Mouse (Mus musculus) liver, embryonic 15.5 days (tissue): ENCODE measurements around the gene Coq10a. TPM values are rescaled to one million over a fixed set of nuclear protein-coding genes. Genes with fewer than 3 reads are reported as not detected.
A peak's percentile ranks its signal among the peaks of the same experiment; 100 is the strongest.

ENCODE experiments used
- ATAC-seq: fragments of 200-750 bp; cut with Nextera tagmentation; 2 replicates; pipeline ENCODE4 v1.8.0; 2017; ENCODE audit warnings: moderate number of reproducible peaks, mild to moderate bottlenecking, moderate library complexity; ENCODE audit not compliant: insufficient read depth
- H3K27ac ChIP-seq: fragments of 300-500 bp; sonication (generic); replicated peaks from 2 replicates; pipeline ENCODE4 v1.5.1; 2015; ENCODE audit warnings: mild to moderate bottlenecking, inconsistent platforms
- H3K27me3 ChIP-seq: fragments of 300-500 bp; sonication (generic); 2 replicates; pipeline ENCODE4 v1.6.1; 2015; ENCODE audit warnings: mild to moderate bottlenecking, inconsistent platforms
- H3K36me3 ChIP-seq: fragments of 300-500 bp; sonication (generic); replicated peaks from 2 replicates; pipeline ENCODE4 v1.6.1; 2015; ENCODE audit warnings: moderate library complexity, mild to moderate bottlenecking, inconsistent platforms
- H3K4me1 ChIP-seq: fragments of 300-500 bp; sonication (generic); replicated peaks from 2 replicates; pipeline ENCODE4 v1.6.1; 2015; ENCODE audit warnings: inconsistent platforms
- H3K4me2 ChIP-seq: fragments of 300-500 bp; sonication (generic); 2 replicates; pipeline ENCODE4 v1.6.1; 2015; ENCODE audit warnings: moderate library complexity, mild to moderate bottlenecking, inconsistent platforms
- H3K4me3 ChIP-seq: fragments of 300-500 bp; sonication (generic); replicated peaks from 2 replicates; pipeline ENCODE4 v1.5.1; 2015; ENCODE audit warnings: mild to moderate bottlenecking, inconsistent platforms
- H3K9ac ChIP-seq: fragments of 300-500 bp; sonication (generic); 2 replicates; pipeline ENCODE4 v1.6.1; 2015; ENCODE audit warnings: moderate library complexity, mild to moderate bottlenecking, inconsistent platforms
- H3K9me3 ChIP-seq: fragments of 300-500 bp; sonication (generic); replicated peaks from 2 replicates; pipeline ENCODE4 v1.6.1; 2016; ENCODE audit warnings: inconsistent platforms
- WGBS: fragments of 180-500 bp; shearing (Covaris S2); methylation state at CpG from one replicate; pipeline ENCODE4 v1.1.7; 2015; ENCODE audit warnings: mixed read lengths; ENCODE audit not compliant: insufficient replicate concordance; 5-methylcytosine and 5-hydroxymethylcytosine counted together
- polyA plus RNA-seq: library from polyadenylated mRNA; unstranded; fragments of >200 nt; fragmentation: Nextera tagmentation; extraction: Ambion mirVana; gene quantifications from 2 replicates; pipeline ENCODE4 v1.2.1, GENCODE M21; 2015

Gene Coq10a
- polyA plus RNA-seq, 1 experiment from 2014 or later = 5.2 TPM

GRCm38 (mm10) chr10:128403931-128404330, 35.1 kb upstream of the Coq10a start:
- no peak overlapping the region for H3K9ac ChIP-seq
- no peak overlapping the region for H3K4me3 ChIP-seq
- no peak overlapping the region for H3K4me2 ChIP-seq
- H3K27me3 ChIP-seq = no peaks in the 10 kb centered on the region
- no peak overlapping the region for H3K27ac ChIP-seq
- no peaks in the 10 kb centered on the region for H3K9me3 ChIP-seq
- 70% methylated on average over 7 of the region's 7 CpGs for WGBS
- H3K4me1 ChIP-seq = peaks cover 16% of the 10 kb centered on the region
- no peak for ATAC-seq
- peaks cover 24% of the 10 kb centered on the region for H3K36me3 ChIP-seq

DNA sequence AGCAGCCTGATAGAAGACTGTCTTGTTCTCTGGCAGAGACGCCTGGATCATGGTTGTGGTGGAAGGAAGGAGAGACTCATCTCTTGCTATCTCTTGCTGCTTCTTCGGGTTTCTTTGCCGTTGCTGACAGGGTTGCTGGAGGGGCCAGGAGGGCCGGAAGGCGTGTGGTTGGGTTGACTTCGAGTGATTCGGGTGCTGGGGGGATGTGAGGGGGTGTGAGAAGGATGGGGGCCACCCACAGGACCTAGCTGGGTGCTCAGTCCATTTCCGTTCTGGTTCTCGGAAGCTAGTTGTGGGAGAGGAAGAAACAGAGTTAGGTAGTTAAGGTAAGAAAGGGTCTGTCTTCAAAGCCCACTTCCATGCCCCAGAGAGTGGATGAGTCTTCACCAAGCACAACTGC, 32.8 kb upstream of the Coq10a start:
- Histone ChIP-seq H3K27ac (no peak overlapping the region), H3K36me3 (peaks cover 11% of the 10 kb centered on the region; the same call in 1 of the 2 replicates), H3K9ac (no peak overlapping the region), H3K4me1 (peaks cover 12% of the 10 kb centered on the region), H3K27me3 (no peaks in the 10 kb centered on the region), H3K4me3 (no peak overlapping the region), H3K9me3 (no peaks in the 10 kb centered on the region), H3K4me2 (no peak overlapping the region)
- 58% methylated on average over 9 of the region's 9 CpGs for WGBS
- no peak for ATAC-seq

GRCm38 (mm10) chr10:128401056-128401455, 32.3 kb upstream of the Coq10a start, which contains the start of gene Slc39a5:
Gene Slc39a5, minus strand, starts transcription at chr10:128401229.
- Histone ChIP-seq H3K27me3 (no peaks in the 10 kb centered on the region), H3K27ac (no peak within 1 kb of the TSS), H3K9me3 (no peaks in the 10 kb centered on the region), H3K4me2 (peak within 1 kb of the TSS; percentile 47), H3K9ac (no peak within 1 kb of the TSS), H3K36me3 (peaks cover 7% of the 10 kb centered on the region; the same call in 1 of the 2 replicates), H3K4me1 (peaks cover 17% of the 10 kb centered on the region), H3K4me3 (peak within 1 kb of the TSS; percentile 34)
- peak; percentile 37; the same call in 1 of the 2 replicates for ATAC-seq
- WGBS = 50% methylated on average over 2 of the region's 2 CpGs

- Histone ChIP-seq H3K9ac (no peak overlapping the region), H3K27me3 (no peaks in the 10 kb centered on the region), H3K9me3 (no peaks in the 10 kb centered on the region), H3K27ac (no peak overlapping the region), H3K4me2 (peak overlapping the region; percentile 47), H3K4me3 (peak overlapping the region; percentile 34), H3K4me1 (peaks cover 25% of the 10 kb centered on the region), H3K36me3 (0 out of 2 replicates have a peak, but pooled peaks cover 3% of the 10 kb centered on the region)
- peak; percentile 62 for ATAC-seq
- WGBS = 42% methylated on average over 5 of the region's 5 CpGs
Observed at GRCm38 (mm10) chr10:128400338-128400737, 31.5 kb upstream of the Coq10a start.

- no peak overlapping the region for H3K9ac ChIP-seq
- no peaks in the 10 kb centered on the region for H3K27me3 ChIP-seq
- H3K4me2 ChIP-seq = no peak overlapping the region
- H3K4me3 ChIP-seq = no peak overlapping the region
- WGBS = 60% methylated on average over 7 of the region's 7 CpGs
- peaks cover 22% of the 10 kb centered on the region for H3K36me3 ChIP-seq
- no peak for ATAC-seq
- H3K27ac ChIP-seq = no peak overlapping the region
- H3K4me1 ChIP-seq = peaks cover 30% of the 10 kb centered on the region
- H3K9me3 ChIP-seq = no peaks in the 10 kb centered on the region
Observed at GRCm38 (mm10) chr10:128397466-128397865, 28.7 kb upstream of the Coq10a start.

- Histone ChIP-seq H3K9ac (no peak overlapping the region), H3K4me1 (peaks cover 30% of the 10 kb centered on the region), H3K9me3 (no peaks in the 10 kb centered on the region), H3K27me3 (no peaks in the 10 kb centered on the region), H3K27ac (no peak overlapping the region), H3K4me3 (no peak overlapping the region), H3K36me3 (peaks cover 29% of the 10 kb centered on the region), H3K4me2 (no peak overlapping the region)
- no peak for ATAC-seq
- WGBS = 71% methylated on average over 10 of the region's 10 CpGs
Observed at GRCm38 (mm10) chr10:128396716-128397264, 28.0 kb upstream of the Coq10a start.

DNA sequence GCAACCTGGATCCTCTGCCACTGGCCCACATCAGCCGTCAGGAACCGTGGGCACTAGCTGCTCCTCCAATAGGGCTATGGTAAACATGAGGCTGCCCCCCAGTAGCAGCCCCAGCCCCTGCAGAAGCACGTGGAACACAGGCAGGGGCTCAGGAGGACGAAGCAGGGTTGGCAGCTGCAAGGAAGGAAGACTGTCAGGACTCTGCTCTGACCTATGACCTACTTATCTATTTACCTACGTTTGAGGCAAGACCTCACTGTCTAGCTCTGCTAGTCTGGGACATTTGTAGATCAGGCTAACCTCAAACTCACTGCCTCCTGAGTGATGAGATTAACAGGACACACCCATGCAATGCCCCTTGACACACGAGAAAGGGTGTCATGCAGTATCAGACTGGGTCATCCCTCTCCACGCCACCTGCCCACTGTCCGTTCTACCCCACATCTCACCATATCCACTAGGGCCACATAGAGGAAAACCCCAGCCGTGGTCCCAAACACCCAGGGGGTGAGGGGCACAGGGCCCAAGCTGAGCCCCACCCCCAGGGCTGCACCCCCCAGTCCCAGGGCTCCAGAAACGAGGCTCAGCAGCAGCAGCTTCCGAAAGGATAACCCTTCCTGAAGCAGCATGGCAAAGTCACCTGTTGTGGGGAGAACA, 27.3 kb upstream of the Coq10a start:
- Histone ChIP-seq H3K9me3 (no peaks in the 10 kb centered on the region), H3K4me3 (no peak overlapping the region), H3K27me3 (no peaks in the 10 kb centered on the region), H3K4me1 (peaks cover 30% of the 10 kb centered on the region), H3K4me2 (no peak overlapping the region), H3K27ac (no peak overlapping the region; the same call in 1 of the 2 replicates), H3K9ac (no peak overlapping the region), H3K36me3 (peaks cover 32% of the 10 kb centered on the region)
- ATAC-seq = peak; percentile 19; the same call in 1 of the 2 replicates
- WGBS = 45% methylated on average over 11 of the region's 11 CpGs

- Histone ChIP-seq H3K4me1 (peaks cover 21% of the 10 kb centered on the region), H3K27me3 (no peaks in the 10 kb centered on the region), H3K4me3 (no peak overlapping the region), H3K9ac (no peak overlapping the region), H3K36me3 (peaks cover 75% of the 10 kb centered on the region), H3K9me3 (no peaks in the 10 kb centered on the region), H3K4me2 (no peak overlapping the region), H3K27ac (no peak overlapping the region)
- 72% methylated on average over 6 of the region's 6 CpGs for WGBS
- ATAC-seq = no peak
Observed at GRCm38 (mm10) chr10:128391850-128392249, 23.1 kb upstream of the Coq10a start.

DNA sequence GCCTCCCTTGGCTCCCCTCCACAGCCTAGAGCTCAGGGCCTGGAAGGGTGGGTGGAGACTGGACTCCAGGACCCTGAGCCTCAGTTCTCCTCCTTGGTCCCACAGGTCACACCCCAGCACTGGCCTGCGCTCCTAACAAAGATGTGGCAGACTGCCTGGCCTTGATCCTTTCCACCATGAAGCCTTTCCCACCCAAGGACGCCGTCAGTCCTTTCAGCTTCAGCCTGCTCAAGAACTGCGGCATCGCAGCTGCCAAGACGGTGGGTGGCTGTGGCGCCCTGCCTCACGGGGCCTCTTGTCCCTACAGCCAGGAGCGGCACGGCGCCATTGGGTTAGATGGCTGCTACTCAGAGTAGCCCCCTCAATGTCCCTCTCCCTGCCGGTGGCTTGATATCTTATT, 21.6 kb upstream of the Coq10a start:
- peaks cover 6% of the 10 kb centered on the region for H3K4me1 ChIP-seq
- peaks cover 90% of the 10 kb centered on the region for H3K36me3 ChIP-seq
- H3K4me3 ChIP-seq = no peak overlapping the region
- 81% methylated on average over 12 of the region's 12 CpGs for WGBS
- H3K9me3 ChIP-seq = no peaks in the 10 kb centered on the region
- no peak overlapping the region for H3K9ac ChIP-seq
- no peaks in the 10 kb centered on the region for H3K27me3 ChIP-seq
- no peak for ATAC-seq
- no peak overlapping the region for H3K27ac ChIP-seq
- no peak overlapping the region for H3K4me2 ChIP-seq

GRCm38 (mm10) chr10:128389570-128389969, 20.8 kb upstream of the Coq10a start:
- Histone ChIP-seq H3K36me3 (peaks cover 94% of the 10 kb centered on the region), H3K27me3 (no peaks in the 10 kb centered on the region), H3K4me2 (no peak overlapping the region), H3K4me1 (0 out of 2 replicates have a peak, but pooled peaks cover 3% of the 10 kb centered on the region), H3K27ac (no peak overlapping the region), H3K9me3 (no peaks in the 10 kb centered on the region), H3K4me3 (no peak overlapping the region), H3K9ac (no peak overlapping the region)
- ATAC-seq = no peak
- 71% methylated on average over 6 of the region's 6 CpGs for WGBS

DNA sequence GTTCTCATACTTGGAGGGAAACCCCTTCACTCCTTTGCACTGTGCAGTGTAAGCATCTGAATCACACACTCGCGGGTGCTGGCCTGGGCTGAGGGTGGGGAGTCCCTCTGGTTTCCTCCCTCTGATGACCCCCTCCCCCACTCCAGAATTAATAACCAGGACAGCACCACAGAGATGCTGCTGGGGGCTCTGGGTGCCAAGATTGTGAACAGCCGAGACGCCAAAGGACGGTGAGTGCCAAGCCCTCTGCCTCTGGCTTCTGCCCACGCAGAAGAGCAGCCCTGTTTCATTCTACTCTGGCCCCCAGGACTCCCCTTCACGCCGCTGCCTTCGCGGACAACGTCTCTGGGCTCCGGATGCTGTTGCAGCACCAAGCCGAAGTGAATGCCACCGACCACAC, 20.1 kb upstream of the Coq10a start:
- 84% methylated on average over 14 of the region's 14 CpGs for WGBS
- H3K9me3 ChIP-seq = no peaks in the 10 kb centered on the region
- H3K4me3 ChIP-seq = no peak overlapping the region
- no peak overlapping the region for H3K27ac ChIP-seq
- ATAC-seq = no peak
- H3K9ac ChIP-seq = no peak overlapping the region
- H3K27me3 ChIP-seq = no peaks in the 10 kb centered on the region
- peaks cover 95% of the 10 kb centered on the region for H3K36me3 ChIP-seq
- 0 out of 2 replicates have a peak, but pooled peaks cover under 1% of the 10 kb centered on the region for H3K4me1 ChIP-seq
- no peak overlapping the region for H3K4me2 ChIP-seq
